Mouse (Mus musculus): Measurements from ENCODE around the gene Rhobtb1.

DNA sequence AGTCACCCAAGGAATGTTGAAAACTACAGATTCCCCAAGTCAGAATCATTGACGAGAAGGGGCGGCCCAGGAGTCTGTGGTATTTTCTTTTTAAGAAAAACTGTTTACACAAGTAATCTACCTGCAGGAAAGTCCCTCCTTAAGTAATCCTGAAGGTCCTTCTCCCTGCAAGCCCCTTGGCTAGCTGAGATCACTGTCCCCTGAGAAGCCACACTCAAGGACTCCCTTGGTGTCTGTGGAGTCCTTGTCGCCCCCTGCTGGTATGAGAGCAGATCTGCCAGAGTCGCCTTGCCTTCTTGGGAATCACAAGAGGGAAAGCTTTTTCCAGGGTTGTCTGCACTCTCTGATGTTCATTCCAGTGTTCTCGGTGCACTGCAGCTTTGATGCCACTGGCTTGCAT, 155.8 kb downstream of the Rhobtb1 start:
- TF ChIP-seq CEBPB (IDR thresholded peaks at IDR 0.05; ENCODE audit: insufficient read depth, poor library complexity, severe bottlenecking) (no peak), MYOG (IDR thresholded peaks at IDR 0.05; ENCODE audit: control insufficient read depth in 1 of 3, insufficient read depth in 1 of 3, insufficient read length in 2 of 3, low read depth in 2 of 3) (no peak), TCF12 (IDR thresholded peaks at IDR 0.05; ENCODE audit: insufficient read depth, poor library complexity, severe bottlenecking) (no peak), POLR2A (IDR thresholded peaks at IDR 0.05; ENCODE audit: insufficient read length, low read depth) (no peak), USF1 (IDR thresholded peaks at IDR 0.05; ENCODE audit: low read depth) (no peak), TCF3 (IDR thresholded peaks at IDR 0.05; ENCODE audit: insufficient read length, low read depth) (no peak), POLR2AphosphoS2 (IDR thresholded peaks at IDR 0.05; ENCODE audit: insufficient read length, low read depth) (no peak), SRF (IDR thresholded peaks at IDR 0.05; ENCODE audit: control insufficient read depth, insufficient read length, low read depth) (no peak)
